Mouse (Mus musculus) ES-E14 (cell line): Measurements from ENCODE around the gene Foxp4. TPM values are rescaled to one million over a fixed set of nuclear protein-coding genes. Genes with fewer than 3 reads are reported as not detected.

Source experiments
- DNase-seq: peaks from one replicate; pipeline ENCODE4 v3.0.0-alpha.2; 2013; ENCODE audit warnings: low read depth, low spot score
- H3K27ac ChIP-seq: 2 replicates; pipeline ENCODE4 v1.5.1; 2012; ENCODE audit warnings: low read depth, mild to moderate bottlenecking, low read length, moderate library complexity, mixed read lengths; ENCODE audit not compliant: poor library complexity, insufficient read depth, severe bottlenecking
- H3K36me3 ChIP-seq: 2 replicates; pipeline ENCODE4 v1.6.1; 2012; ENCODE audit warnings: mild to moderate bottlenecking, low read length, moderate library complexity, mixed read lengths; ENCODE audit not compliant: control insufficient read depth, poor library complexity, insufficient read depth, severe bottlenecking
- H3K4me1 ChIP-seq, 2 experiments: fragments of 150-350 bp in 1 of 2; sonication (generic) in 1 of 2; 2 replicates each; pipeline ENCODE4 v1.6.1; 2012; ENCODE audit warnings: low read length in 2 of 2, mild to moderate bottlenecking in 1 of 2, mixed read lengths in 1 of 2; ENCODE audit not compliant: control insufficient read depth in 2 of 2, insufficient read depth in 2 of 2, poor library complexity in 1 of 2
- H3K4me3 ChIP-seq, 2 experiments: fragments of 150-350 bp in 1 of 2; sonication (generic) in 1 of 2; 2 replicates each; pipeline ENCODE4 v1.5.1; 2012; ENCODE audit warnings: low read length in 2 of 2, low read depth in 1 of 2, mild to moderate bottlenecking in 1 of 2, mixed read lengths in 1 of 2; ENCODE audit not compliant: insufficient read depth in 1 of 2, poor library complexity in 1 of 2, severe bottlenecking in 1 of 2
- H3K9ac ChIP-seq: 2 replicates; pipeline ENCODE4 v1.6.1; 2012; ENCODE audit warnings: low read depth, mild to moderate bottlenecking, low read length, mixed read lengths; ENCODE audit not compliant: poor library complexity, insufficient read depth, severe bottlenecking
- H3K9me3 ChIP-seq: fragments of 150-350 bp; sonication (generic); 2 replicates; pipeline ENCODE4 v1.6.1; 2012; ENCODE audit warnings: low read depth, mild to moderate bottlenecking, low read length; ENCODE audit not compliant: control insufficient read depth, insufficient read depth
- CHD2 ChIP-seq: IDR thresholded peaks from 2 replicates; pipeline ENCODE4 v1.6.1; 2014; ENCODE audit warnings: mild to moderate bottlenecking, low read depth, low read length, inconsistent platforms
- HCFC1 ChIP-seq: IDR thresholded peaks from 2 replicates; pipeline ENCODE4 v1.6.1; 2012; ENCODE audit warnings: low read length, inconsistent platforms, borderline replicate concordance; ENCODE audit not compliant: insufficient read depth
- MAFK ChIP-seq: IDR thresholded peaks from 2 replicates; pipeline ENCODE4 v1.6.1; 2014; ENCODE audit warnings: mild to moderate bottlenecking, low read depth, low read length, inconsistent platforms; ENCODE audit not compliant: insufficient read depth
- ZC3H11A ChIP-seq: IDR thresholded peaks from 2 replicates; pipeline ENCODE4 v1.6.1; 2012; ENCODE audit warnings: low read depth, mild to moderate bottlenecking, inconsistent platforms, low read length, borderline replicate concordance
- ZNF384 ChIP-seq: IDR thresholded peaks from 2 replicates; pipeline ENCODE4 v1.6.1; 2012; ENCODE audit warnings: low read depth, low read length, inconsistent platforms
- in situ Hi-C, 2 experiments: fragments of 600-800 bp; cut with MboI; formaldehyde crosslinking; loops; one replicate each; pipeline ENCODE4 v1.15.1; 2025; ENCODE audit warnings: low sequenced_read_pairs in 2 of 2, inconsistent platforms in 1 of 2; ENCODE audit not compliant: unreplicated experiment in 2 of 2
- total RNA-seq: library from RNA; depleted of rRNA; stranded (reverse); fragments of 300-350 nt; gene quantifications from 2 replicates; pipeline ENCODE4 v1.2.3, GENCODE M21; 2012

Foxp4 gene
- total RNA-seq, 1 experiment, result 25.2 TPM

DNA sequence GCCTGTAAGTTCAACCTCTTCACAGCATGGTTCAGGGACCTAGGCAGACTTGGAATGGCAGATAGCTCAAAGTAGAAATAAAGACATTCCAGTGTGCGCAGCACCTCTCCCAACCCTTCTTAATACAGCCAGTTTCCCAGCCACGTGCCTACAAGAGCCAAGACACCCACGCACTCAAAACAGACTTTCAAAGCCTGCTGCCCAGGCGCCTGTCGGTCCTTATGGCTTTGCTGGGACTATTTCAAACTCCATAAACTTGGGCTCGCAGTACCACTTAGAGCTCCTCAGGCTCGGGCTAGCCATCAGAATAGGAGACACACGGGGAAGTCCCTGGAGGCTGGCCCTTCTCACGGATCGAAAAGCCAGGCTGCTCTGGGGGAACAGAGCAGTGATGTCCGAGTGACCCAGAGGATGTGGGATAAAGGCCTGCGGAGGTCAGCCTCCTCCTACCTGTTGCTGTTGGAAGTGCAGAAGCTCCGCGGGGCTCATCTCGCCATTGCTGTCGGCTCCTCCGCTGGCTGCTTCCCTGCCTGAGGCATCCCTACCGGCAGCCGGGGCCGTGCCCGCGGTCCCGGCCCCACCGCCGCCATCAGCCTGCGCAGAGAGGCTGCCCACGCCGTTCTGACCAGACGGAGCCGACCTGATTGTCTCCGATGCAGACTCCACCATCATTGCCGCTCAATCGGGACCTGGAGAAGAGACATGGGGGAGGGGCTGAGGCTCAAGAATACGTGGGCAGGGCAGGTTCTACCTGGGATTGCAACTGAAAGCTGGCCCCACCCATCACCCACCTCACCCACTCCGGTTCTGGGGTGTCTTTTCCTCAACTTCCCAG lies 20.4 kb downstream of the Foxp4 start:
- Histone ChIP-seq H3K9ac (peak overlapping the region; percentile 62; the same call in 1 of the 2 replicates), H3K4me3 (peak overlapping the region; percentile 35 to 59; a peak in 3 of 4 replicates), H3K4me1 (peaks cover 9 to 36% of the 10 kb centered on the region in 2 experiments; a peak in 3 of 4 replicates), H3K27ac (no peak overlapping the region), H3K36me3 (peaks cover 26% of the 10 kb centered on the region), H3K9me3 (no peaks in the 10 kb centered on the region)
- TF ChIP-seq ZC3H11A (no peak), ZNF384 (no peak), HCFC1 (no peak), CHD2 (no peak), MAFK (no peak)
- in situ Hi-C loops, result no loop called here
- DNase-seq, result no peak

DNA sequence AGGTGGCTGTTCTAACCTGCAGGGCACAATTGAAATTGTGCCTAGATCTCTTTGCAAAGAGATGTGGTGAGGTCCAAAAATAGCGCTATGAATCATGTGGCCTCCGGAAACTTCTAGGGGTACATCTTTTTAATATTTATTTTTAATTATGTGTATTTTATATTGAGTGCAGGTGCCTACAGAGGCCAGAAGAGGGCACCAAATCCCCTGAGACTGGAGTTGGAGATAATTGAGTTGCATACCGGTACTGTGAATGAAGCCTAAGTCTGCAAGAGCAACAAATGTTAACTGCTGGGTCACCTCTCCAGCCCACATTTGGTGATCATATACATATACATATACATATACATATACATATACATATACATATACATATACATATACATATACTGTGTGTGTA lies 22.7 kb downstream of the Foxp4 start:
- Histone ChIP-seq H3K27ac (no peak overlapping the region), H3K4me1 (peaks cover 12 to 33% of the 10 kb centered on the region in 2 experiments), H3K4me3 (no peak overlapping the region), H3K36me3 (peaks cover 30% of the 10 kb centered on the region), H3K9ac (no peak overlapping the region), H3K9me3 (no peaks in the 10 kb centered on the region)
- no peak for DNase-seq
- in situ Hi-C loops, result no loop called here
- TF ChIP-seq HCFC1 (no peak), MAFK (no peak), ZC3H11A (no peak)

DNA sequence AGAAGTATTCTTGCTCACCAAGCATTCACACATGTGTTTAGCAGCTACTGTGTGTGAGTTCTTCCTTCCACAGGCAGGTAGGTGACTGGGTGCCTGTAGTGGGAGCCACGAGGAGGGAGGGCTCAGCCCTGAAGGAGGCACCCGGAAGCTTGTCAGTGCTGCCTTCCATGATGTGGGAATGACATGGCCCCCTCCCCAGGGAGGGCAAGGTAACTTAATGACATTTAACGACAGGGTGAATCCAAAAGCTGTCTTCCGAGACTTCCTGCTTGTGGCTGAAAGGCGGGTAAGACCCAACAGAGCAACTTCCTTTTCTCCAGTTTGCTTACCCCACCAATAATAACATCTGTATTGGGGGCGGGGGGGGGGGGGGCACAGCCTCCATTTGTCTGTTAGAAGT lies 23.7 kb downstream of the Foxp4 start:
- TF ChIP-seq ZC3H11A, result no peak
- TF ChIP-seq ZNF384, result no peak
- no peak for TF ChIP-seq CHD2
- TF ChIP-seq MAFK, result no peak
- TF ChIP-seq HCFC1, result no peak
- in situ Hi-C loops, result no loop called here
- peaks cover 33% of the 10 kb centered on the region for H3K36me3 ChIP-seq
- H3K27ac ChIP-seq, result no peak overlapping the region
- DNase-seq, result no peak
- peaks cover 12 to 24% of the 10 kb centered on the region in 2 experiments for H3K4me1 ChIP-seq
- no peaks in the 10 kb centered on the region for H3K9me3 ChIP-seq
- no peak overlapping the region for H3K9ac ChIP-seq
- H3K4me3 ChIP-seq, result no peak overlapping the region

DNA sequence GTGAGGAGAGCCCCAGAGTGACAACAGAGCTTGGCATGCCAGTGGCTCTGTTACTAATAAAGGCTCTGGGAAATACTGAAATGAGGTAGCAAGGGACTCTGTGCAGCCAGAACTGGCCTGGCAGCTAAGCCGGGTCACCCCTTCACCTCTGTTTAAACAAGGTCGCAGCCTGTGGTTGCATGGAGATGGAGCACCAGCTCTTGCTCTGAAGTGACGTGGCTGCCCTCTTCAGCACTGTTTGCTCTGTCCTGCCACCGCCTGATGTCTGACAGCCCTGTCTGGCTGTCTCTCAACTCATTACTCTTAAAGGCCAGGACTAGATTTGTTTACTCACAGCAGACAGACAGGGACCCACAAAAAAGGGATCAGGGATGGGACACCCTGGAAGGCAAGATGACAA lies 25.3 kb downstream of the Foxp4 start:
- in situ Hi-C loops, result no loop called here
- Histone ChIP-seq H3K9me3 (no peaks in the 10 kb centered on the region), H3K9ac (no peak overlapping the region), H3K4me1 (peaks cover 8 to 18% of the 10 kb centered on the region in 2 experiments), H3K27ac (no peak overlapping the region), H3K4me3 (no peak overlapping the region), H3K36me3 (peaks cover 40% of the 10 kb centered on the region)
- no peak for DNase-seq
- TF ChIP-seq CHD2 (no peak), ZC3H11A (no peak), MAFK (no peak), HCFC1 (no peak), ZNF384 (no peak)
